Mouse (Mus musculus) adrenal gland, adult 18-20 months (tissue): ENCODE results near the gene Prdm8. TPM values are rescaled to one million over a fixed set of nuclear protein-coding genes. Genes with fewer than 3 reads are reported as not detected.
A peak's percentile ranks its signal among the peaks of the same experiment; 100 is the strongest.

Source experiments
- DNase-seq, 2 experiments: peaks; one replicate each; pipeline ENCODE4 v3.0.0; 2021 to 2022; ENCODE audit warnings: low spot score in 2 of 2
- long read RNA-seq, 2 experiments: library from polyadenylated mRNA; stranded (forward); transcript quantifications; one replicate each; pipeline ENCODE4 v2.0.0; 2021
- total RNA-seq, 2 experiments: library from RNA; stranded (reverse); gene quantifications; 1 replicate in 1 of 2; 2 replicates in 1 of 2; pipeline ENCODE4 v1.2.3; 2021

Gene Prdm8
- total RNA-seq = under 1 TPM; 0.10 to 0.16 TPM
- long read RNA-seq, experiment 1 = 0 reads
- long read RNA-seq, experiment 2, partial matches to known transcripts = 0 of 1 reads
- long read RNA-seq, experiment 2, other reads (novel, unspliced or antisense) = 0 of 1 reads

DNA sequence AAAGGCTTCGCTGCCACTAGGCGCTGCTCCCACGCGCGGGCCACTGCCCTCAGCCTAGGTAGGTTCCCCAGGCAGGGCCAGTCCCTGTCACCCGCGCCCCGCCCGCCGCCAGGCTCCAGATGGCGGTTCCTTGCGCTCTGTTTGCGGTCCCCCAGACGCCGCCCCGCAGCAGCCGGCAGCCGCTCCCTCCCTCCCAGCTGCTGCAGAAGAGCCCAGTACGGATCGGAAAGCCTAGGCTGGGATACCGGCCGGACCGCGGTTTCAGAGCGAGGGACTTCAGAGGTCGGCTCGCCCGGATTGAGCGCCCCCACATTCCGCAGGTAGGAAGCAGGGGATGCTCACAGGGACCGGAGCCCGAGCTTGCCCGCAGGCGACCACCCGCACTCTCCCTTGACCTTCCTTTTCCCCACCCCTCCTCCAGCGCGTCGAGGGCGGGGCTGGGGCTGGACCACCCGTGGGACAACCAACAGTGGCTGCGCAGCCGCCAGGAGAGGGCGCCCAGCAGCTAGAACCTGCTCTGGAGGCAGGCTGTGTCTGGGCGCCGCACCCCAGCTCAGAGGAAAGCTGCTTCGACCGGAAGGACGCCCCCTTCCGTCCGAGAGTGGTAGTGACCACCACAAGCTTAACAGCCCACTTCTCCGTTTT, at the start of gene Prdm8:
TSS of gene Prdm8 (plus strand) at position 19 of the 645 bp plus-strand sequence.
- peak; percentile 66 to 69 for DNase-seq

DNA sequence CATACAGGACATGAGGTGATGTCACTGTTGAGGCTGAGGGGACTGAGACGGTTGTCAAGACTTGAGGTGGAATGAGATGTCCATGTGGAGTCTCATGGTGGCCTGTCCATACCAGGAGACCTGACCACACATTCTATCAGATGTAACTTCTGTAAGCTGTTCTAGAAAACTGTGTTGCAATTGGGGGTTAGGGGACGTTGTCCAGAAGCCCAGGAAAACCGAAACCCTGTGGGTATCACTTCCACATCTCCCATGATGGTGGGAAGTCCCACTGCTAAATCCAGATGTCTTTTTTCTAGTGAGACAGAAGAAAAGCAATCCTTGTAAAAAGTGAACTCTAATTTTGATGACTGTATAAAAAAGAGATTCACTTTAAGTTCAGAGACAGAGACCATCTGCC, 39.9 kb upstream of the Prdm8 start:
- no peak for DNase-seq

DNA sequence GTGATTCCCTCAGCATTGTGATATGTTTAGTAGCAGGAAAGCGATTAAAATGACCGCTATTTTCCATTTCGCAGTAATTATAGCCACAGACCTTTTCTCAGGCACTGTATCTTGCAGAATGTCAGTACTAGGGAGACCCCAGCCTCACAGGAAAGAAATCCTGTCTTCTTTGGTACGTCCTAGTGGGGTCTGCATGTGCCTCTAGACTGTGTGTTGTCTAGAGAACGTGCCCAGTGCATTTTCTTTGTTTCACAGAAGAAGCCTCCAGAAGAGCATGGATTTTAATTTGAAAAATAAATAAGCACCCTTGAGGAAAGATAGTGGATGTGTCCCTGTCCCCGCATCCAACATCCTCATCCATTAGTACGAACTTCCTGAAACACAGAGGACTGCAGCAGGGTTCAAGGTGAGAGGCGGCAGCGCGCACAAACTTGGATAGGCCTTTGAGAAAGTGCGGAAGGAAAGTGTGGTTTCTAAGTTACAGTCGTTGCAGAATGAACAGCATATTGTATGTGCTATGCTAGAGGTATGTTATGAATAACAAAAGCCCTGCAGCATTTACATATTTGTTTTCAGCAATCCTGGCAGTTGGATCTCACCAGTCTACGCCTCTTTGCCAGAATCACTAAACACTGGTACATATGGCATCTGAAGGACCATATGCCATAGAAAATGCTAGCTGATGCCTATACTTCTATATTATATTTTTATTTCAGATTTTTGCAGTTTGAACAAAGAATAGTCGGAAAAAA, 28.3 kb upstream of the Prdm8 start:
- no peak for DNase-seq

DNA sequence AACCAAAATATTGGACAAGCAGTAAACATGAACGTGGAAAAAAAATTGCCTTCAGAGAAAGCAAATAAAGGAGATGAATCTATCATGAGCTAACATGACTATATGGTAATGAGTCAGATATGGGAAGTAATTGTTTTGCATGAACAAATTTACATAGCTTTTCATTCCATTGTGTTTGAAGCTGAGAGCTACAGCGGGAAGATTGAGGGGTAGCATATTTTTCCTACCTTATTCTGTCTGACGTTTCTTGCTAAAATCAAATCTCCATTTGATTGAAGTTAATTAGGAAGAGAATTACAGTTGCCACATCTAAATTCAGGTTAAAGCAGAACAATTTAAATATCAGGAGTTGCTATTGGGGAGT, 27.7 kb upstream of the Prdm8 start:
- DNase-seq = no peak

DNA sequence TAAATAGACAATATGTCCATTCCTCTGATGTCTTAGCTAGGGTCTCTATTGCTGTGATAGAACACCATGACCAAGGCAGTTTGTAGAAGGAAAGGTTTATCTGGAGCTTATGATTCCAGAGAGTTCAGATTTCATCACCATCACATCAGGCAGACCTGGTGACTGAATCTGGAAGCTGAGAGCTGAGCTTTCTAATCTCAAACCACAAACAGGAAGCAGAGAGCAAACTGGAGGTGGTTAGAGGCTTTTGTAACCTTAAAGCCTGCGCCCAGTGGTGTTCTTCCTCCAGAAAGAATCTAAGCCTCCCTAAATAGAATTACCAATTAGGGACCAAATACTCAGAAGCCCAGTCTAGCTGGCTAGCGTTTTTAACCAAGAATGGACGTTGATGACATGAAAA, 20.1 kb upstream of the Prdm8 start:
- no peak for DNase-seq

DNA sequence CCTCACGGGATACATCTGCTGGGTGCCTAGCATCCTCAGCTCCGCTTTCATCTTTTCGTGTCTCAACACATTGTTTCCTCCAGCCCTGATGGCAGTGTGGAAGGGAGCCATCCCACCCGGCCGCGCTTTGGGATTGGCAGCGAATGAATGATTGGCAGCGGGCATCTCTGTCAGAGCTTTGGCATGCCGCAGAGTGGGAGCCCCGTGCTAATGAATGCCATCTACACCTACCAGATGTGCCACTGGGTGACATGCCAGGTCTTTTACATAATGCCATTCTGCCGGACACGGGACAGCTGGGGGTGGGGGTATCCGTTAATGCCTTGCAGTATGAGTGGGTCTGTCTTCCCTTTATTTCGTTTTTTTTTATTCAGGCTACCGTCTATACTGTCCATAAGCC, 882 bp upstream of the Prdm8 start:
- DNase-seq = no peak

DNA sequence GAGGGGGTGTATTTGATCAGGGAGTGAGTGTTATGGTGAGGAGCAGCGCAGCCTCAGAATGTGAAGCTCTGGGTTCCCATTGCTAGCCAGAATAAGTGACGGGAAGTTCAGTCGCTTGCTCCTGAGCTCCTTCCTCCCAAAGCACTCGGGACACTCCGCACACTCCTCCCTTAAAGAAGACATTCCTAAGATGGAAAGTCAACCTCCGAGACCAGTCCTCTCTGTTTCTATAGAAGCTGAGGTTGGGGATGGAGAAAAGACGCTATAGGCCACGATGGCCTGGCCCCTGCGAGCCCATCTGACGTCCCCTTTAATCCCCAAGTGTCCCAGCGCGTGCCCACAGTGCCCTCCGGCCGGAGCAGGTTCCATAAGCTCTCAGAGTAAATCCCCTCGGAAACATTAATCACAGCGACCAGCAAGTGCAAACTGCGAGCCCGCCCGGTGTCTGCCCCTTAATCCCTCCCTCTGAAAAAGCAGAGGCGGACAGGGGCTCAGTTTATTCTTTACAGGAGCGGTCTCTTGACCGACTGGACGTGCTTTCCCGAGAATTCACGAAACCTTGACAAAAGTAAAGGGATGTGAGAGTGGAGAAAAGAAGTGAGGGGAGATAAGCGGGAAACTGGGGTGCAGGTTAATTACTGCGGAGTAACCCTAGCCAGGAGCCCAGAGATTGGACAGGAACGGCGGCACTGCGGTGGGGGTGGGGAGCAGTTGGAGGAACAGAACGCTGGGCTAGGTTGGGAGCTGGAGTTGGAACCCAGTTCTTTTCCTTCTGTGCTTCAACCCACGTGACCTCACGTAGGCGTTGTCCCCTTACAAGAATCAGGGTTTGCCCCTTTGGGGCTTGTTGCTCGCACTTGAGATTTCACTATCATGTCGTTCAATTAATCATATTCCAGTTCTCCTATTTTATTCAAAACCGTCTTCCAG, 1.6 kb downstream of the Prdm8 start:
- no peak for DNase-seq

DNA sequence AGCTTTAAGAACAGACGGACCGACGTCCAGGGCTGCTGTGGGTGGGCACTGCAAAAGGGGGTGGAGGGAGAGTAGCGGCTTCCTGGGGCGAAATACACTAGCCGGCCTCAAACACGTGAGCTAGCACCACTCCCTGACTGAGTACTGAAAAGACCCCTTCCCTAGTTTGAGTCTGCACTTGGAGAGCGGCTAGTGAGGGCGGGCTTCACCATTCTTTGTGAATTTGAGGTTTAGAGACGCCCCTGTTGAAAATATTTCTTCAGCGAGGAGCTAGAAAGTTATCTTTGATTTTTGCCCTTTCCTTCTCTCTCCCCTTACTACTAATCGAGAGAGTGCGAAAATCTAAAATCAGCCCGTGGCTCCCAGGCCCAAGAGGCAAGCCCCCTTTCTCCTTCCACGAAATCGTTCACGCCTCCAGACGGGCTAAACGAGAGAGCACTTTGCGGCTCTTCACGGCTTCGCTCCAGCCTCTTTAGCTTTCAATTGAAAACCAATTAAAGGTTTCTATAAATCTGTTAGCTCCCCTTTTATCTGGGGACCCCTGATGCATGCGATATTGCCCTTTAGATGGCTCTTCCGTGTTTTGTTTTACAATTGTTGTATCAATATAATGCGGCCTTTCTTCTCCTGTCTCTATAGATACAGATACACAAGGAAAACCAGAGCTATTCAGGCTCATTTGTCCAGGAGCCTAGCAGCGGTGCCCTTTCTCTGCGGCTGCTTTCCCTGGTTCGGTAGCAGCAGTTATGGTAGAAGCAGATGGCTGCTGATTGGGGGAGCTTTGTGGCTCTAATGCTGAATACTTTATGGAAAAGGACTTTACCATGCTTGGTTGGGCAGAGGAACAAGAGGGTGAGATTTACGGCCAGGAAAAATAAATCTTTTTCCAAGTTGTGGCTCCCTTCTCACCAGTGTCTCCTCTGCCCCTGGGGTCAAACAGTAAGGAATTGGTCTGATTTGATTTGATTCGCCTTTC, 2.7 kb downstream of the Prdm8 start:
- DNase-seq = no peak

DNA sequence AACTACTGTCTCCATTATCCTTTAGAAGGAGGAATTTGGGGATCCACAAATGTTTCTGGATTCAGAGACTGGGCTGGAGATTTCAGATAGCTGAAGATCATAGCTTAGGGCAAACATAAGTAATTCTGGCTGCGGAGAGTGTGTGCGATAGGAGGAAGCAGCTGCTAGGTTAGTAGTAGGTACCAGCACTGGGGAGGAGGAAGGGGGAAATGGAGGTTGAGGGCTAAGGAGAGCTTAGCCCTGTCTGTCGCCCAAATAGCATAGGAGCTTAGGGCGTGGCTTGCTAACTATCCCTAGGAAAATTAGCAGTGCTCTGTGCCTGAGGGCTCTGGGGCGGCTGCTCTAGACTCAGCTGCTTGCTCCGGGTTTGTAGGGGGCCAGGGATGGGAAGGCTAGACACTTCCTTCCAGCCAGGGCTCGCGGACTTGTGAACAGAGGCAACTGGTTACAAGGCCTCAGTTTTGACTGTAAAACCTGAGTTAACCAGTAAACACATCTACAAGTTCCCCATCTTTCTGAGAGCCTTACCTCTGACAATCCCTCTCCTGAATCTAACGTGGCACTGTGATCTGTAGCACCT, 4.7 kb downstream of the Prdm8 start:
- DNase-seq = no peak

DNA sequence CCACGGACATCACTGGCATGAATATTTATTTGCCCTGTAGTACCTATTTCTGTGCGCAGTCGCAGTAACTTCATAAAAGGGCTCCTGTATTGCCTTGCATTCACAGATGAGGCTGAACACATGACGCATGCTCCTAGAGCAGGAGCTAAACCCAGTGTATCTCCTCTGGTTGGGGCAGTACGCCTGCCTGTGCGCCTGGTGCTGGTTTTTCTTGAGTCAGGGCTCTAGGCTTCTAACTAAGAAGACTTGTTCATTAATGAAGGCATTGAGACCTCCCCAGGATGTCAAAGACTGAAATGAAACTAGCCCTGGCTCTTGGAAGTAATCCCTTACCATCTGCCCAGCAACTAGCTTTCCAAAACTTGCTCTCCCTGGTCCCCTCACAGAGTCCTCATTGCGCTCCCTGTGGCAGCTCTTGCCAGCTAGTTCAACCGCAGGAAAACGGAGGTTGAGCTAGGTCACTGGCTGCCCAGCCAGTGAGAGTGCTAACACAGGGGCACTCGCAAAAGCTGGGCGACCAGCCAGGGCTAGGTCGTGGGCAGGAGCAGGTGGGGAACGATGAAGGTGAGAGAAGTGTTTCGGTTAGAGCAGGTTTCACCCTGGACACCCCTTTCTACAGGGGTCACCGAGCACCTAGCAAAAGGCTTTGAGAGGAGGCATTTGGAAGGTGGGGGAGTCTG, 5.6 kb downstream of the Prdm8 start:
- no peak for DNase-seq

DNA sequence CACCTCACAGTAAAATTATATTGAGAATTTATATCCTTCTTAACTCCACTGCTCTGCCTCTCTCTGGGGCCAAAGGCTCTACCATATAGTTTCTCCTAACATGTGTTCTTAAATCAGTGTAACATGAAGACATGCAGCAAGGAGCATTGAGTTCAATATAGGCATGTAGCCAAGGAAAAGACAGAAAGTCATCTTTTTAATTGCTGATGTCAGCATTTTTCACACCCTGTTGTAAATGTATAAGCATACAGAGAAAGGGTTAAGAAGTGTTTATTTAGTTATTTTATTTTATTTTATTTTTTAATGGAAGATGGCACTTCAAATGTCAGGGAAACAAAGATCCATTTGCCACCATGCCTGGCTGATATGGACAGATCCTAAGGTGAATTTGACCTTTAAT, 6.7 kb downstream of the Prdm8 start:
- no peak for DNase-seq

DNA sequence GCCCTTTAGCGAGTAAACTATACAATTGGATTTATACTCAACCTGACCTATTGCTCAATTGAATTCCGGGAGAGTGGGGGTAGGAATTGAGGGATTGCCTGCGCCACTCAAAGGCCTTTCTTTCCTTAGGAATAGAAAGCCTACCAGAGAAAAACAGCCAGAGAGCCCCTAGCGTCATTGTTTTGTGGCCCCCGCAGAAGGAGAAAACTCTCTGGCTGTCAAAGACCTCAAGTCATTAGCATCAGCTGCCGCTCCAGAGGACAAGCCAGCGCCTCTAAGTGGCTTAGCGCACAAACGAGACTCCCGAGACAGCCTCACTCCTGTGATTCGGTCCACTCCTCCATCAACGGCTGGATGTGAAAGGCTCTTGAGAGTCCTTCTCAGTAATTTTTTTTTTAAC, 12.6 kb downstream of the Prdm8 start:
- no peak for DNase-seq

DNA sequence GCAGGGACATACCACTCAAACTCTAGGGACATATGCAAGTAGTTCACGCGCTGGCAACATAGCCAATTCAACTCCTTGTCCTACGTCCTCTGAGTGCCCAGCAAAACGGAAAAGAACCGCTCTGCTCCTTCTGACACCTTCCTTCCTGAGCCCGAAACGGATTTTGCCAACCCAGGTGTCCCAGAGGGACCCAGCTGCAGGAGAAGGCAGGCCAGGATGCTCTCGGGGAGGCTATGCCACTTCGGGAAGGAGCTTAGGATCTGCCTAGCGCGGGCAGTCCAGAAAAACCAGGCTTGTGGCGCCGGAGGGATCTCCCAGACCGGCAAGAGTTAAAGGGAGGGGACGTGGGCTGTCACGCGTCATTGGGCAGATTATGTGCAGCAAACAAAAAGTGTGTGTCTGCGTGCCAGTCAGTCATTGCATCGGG, 13.5 kb downstream of the Prdm8 start:
- DNase-seq = no peak

DNA sequence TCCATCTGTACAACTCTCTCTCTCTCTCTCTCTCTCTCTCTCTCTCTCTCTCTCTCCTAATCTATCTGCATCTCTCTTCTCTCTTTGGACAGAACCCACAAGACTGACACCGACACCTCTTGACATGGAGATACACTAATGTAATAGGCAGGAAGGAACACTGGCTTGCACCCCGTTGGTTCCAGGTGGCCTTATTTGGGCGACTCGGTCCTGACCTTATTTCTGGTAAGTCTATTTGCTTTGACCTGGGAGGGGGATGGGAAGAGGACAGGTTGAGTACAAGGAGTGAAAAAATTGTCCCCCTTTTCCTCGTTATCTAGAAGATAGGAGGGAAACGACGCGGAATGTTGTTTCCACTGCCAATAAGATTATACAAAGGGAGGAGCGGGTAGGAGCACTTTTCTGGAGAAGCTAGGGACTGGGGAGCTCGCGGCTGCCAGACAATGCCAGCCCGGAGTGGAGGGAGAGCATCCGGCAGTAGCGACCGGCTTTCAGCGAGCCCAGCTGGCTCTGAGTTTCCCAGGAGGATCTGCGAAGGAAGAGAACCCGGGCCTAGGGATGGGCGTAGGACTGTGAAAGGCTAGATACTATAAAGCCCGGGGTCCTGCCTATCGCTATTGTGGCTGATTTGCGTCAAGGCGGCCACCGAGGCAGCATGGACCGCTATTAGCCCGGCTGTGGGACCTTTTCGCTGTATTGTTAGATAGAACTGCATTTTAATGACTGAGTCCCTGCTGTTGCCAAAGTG, 14.1 kb downstream of the Prdm8 start:
- DNase-seq = no peak

DNA sequence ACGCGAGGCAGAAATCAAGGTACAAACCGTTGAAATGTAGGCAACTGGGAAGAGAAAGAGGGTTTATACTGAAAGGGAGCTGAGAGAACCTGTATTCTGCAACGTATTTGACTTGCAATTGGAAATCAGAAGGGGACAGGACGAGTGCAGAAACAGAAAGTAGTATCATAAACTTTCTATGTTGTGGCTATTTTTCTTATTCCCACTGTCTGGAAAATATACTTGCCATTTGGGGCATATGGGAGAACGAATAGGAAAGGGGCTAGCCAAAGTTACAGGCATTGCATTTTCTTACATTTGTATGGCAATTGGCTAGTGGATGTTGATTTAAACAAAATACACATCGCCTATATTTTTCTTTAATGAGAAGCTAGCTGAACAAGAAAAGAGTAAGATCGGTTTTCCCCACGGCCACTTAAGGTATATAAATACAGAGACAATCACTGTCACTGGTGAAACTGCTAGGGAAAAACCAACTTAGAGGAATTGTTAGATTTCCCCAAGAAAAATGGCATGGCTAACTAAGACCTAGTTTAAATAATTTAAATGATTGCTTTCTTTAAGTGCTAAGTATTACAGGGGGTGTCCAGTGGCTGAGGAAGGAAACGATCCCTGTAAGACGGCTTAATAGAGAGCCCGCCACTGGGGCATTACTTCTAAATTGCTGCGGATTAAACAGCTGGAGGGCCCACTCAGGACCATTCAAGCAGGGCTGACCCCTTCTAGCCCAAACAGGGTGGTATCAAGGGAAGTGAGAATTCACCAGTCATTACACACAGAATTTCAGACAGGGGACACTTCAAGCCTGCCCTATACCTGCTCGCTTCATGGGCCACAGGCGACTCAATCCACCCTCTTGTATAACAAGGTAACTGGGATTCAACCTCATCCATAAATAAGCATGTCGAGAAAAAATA, 14.9 kb downstream of the Prdm8 start:
- no peak for DNase-seq

DNA sequence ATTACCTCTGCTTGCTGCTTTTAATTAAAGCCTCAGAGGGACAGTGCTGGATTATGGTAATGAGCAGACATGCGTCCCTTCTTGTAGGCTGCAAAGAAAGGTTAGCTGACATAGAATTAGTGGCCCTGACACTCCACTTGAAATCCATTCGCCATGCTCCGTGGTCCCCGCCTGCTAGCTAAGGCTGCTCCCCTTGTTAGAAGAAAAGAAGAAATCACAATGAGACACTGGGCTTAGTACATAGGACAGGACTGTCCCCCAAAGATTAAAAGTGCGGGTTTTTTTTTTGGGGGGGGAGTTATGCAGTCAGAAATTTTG, 15.6 kb downstream of the Prdm8 start:
- no peak for DNase-seq

DNA sequence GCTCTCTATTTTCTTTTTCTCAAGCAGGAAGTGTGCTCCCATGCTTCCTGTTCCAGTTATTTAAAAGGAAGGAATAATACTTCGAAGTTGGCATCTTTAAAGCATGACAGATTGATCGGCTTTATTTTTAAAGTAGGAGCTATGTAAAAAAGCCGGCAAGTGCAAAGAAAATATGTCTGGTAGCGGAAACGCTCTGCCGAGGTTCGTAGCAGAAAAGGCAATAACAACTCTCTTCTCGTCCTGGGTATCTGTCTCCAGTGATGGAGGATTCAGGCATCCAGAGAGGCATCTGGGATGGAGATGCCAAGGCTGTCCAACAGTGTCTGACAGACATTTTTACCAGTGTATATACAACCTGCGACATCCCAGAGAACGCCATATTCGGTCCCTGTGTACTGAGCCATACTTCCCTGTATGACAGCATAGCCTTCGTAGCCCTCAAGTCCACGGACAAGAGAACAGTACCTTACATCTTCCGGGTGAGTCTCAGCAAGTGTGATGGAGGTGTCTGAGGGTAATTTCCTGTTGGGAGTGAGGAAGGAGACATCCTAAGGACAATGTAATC, 16.1 kb downstream of the Prdm8 start:
- DNase-seq = no peak
